Mouse (Mus musculus) right cerebral cortex, postnatal 4 days (tissue): Measurements from ENCODE around the gene Myo1a.
"Not testable (repeated sequence)": the region's sequence is repeated elsewhere in the genome, so short reads cannot be mapped to it uniquely, and the experiment has no call there.

ENCODE experiments used
- DNase-seq: peaks from one replicate; pipeline ENCODE4 v3.0.0-alpha.2; 2022

Myo1a gene

DNA sequence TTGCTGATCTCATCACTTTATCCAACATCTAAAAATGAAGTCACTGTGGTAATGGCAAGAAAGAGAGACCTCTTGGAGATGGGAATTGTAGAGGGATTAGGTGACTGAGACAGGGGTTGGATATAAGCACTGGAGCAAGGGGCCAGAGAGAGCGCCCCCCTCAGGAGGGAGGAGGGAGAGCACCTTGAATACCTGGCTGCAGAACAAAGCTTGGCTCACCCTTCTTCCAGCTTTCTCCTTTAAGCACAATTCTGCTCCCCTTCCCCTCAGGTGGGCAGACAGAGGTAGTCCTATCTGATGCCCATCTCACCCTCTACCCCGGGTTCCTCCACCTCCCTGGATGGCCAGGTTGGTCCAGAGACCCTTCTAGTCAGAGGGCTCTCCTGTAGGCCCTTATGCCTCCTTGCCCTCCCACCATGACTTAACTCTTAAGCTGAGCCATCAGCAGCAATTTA, at the start of gene Myo1a:
Gene Myo1a, plus strand, starts transcription at position 405 of the 455 bp plus-strand sequence.
- DNase-seq, result no peak

DNA sequence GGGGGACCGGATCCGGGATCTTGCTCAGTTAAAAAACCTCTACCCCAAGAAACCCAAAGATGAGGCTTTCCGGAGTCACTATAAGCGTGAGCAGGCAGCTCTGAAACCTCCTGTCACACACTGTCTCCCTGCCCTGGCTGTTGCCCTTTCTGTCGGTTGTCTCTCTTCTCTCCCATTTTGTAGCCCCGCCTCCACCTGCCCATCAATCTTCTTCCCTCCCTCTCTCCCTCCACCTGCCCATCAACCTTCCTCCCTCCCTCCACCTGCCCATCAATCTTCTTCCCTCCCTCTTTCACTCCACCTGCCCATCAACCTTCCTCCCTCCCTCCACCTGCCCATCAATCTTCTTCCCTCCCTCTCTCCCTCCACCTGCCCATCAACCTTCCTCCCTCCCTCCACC, 47.4 kb upstream of the Myo1a start:
- DNase-seq, result not testable (repeated sequence)

DNA sequence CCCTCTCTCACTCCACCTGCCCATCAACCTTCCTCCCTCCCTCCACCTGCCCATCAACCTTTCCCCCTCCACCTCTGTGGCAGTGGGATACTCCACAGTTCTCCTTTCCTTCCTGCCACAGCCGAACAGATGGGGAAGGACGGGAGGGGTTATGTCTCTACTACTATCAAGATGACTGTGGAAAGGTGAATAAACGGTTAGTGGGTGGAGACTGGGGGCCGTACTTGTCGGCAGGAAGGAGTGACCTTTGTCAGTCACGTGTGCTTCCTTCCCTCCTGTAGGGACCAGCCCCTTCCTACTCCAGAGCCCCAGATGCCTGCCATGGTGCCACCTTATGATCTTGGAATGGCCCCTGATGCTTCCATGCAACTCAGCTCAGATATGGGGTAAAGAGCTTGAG, 46.9 kb upstream of the Myo1a start:
- DNase-seq, result no peak

DNA sequence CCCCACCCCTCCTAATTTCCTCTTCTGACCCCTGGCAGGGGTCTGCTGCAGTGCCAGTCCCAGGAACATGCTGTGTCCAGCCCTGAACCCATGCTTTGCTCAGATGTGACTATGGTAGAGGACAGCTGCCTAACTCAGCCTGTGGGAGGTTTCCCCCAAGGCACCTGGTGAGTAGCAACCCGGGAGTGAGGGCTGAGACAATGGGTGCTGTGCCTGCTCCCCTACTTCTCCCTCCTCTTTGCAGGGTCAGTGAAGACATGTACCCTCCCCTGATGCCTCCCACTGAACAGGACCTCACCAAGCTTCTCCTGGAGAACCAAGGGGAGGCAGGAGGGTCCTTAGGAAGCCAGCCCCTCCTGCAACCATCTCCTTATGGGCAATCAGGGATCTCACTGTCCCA, 45.4 kb upstream of the Myo1a start:
- DNase-seq, result no peak

DNA sequence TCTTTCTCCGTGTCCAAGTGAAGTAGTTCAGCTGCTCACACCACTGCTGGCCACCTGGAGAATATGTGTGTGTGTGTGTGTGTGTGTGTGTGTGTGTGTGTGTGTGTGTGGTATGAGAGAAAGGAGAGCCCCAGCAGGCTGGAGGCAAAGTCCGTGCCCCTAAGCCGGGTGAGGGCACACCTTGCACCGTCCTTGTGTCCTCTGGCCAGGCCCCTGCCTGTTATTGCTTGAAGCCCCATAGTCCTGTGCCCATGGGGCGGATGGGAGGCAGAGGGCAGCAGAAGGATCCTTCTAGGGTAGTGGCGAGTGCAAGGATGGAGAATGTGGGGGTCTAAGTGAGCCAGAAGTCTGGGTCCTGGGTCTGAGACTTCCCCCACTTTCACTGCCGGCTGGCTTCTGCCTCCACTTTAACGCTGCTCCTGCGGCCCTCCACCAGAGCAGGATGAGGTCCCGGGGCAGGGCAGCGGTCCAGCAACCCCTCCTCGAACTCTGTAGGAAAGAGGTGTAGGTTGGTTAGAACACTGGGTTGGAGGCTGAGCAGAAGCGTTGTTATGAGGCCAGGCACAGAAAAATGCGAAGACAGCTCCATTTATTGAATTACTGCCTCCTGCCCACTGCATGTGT, 43.6 kb upstream of the Myo1a start:
- DNase-seq, result no peak

DNA sequence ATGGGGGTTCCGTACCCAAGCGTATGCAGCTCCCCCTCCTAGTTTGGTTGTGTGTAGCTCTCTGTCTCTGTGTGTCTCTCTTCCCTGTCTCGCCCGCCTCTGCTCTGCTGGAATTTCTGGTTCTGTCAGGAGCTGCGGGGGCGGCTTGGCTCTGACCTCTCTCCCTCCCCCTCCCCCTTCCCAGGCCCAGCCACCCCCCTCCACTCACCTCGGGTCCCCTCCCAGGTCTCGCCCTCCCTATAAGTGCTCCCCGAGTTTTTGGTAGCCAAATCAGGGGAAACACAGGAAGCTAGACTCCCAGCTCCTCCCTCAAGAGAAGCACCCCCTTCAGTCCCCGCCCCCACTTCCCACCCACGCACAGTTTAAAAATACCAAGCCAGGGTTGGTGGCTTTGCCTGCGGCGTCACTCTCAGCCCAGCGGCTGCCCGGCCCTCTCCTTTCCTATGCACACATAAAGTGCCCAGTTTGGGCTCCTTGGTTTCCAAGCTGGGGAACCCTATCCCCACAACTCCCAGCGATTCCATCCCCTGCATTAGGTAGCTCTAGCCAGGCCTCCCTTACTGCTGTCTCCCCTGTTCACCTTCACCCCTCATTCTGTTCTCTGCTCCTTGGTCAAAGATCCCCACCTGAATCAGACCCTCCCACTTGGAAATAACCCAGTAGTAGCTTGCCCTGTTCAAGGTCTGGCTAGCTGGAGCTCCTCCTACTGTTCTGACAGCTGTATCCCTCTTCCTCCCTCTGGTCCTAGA, 42.9 kb upstream of the Myo1a start:
- peak; percentile 60 for DNase-seq

DNA sequence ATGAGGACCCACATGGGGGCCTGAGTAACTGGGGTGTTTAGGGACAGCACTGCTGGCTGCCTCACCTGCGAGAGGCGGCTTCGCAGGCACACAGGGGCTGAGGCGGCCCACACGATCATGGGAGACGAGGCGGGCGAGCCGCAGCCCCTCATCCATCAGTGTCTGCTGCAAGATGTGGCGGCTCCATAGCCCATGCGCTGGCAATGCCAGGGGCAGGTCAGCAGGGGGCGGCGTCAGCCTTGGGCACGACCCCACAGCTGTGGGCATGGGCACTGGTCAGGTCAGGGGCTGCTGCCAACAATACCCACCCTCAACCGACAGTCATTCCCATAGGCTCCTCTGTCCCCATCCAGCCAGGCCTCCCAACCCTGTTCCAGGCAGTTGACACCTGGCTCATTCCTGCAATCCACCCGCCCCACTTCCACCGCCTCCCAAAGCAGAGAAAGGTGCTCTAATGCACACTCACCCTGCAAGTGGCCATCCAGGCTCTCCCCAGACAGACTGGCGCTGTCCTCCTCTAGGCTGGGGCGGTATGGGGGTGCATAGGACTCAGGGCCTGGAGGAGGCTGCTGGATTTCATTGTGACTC, 42.2 kb upstream of the Myo1a start:
- DNase-seq, result no peak

DNA sequence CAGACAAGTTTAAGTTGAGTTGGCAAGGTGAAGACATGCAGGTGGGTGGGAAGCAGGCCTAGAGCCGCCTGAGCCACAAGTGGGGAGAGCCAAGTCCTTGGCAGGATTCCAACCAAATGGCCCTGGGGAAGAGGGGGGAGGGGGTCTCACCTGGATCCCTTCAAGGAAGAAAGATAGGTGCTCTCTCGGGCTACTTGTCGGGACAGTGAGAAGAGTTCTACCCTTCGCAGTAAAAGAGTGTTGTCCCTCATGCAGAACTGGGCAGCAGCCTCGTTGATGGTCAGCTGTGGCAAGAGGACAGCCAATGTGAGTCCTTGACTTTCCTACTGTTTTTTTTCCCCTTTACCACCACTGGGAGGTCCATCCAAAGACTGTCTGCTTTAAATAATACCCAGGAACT, 41.4 kb upstream of the Myo1a start:
- no peak for DNase-seq

DNA sequence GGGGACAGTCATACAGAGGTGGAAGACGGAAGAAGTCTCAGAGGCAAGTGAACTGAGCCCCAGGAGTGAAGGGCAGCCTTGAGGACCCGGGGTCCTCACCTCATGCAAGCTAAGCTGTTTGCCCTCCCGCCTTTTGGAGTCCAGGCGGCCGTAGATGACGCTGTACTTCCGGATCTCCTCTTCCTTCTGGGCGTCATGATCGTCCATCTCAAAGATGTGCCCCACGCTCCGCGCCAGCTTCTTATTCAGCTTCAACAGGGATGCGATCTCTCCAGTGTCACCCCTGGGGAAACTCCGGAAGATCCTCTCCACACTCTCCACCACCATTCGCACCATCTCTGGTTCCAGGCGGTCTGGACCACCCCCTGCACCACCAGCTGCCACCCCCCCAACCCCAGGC, 40.8 kb upstream of the Myo1a start:
- no peak for DNase-seq

DNA sequence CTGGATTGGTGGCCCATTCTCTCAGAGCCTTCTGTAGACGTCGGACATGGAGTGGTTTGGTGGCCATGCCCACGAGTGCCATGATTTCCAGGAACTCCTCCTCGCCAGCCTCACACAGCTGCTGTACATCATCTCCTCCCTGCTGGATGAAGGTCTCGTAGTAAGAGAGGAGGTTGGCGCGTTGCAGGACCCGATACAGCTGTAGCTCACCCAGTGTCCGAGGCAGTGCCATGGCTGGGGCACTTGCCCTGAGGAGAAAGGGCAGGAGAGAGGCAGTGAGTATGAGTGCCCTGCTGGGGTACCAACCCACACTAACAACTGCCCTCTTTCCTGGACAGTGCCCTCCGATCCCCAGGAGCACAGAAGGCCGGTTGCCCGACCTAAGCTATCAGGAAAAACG, 40.1 kb upstream of the Myo1a start:
- no peak for DNase-seq

DNA sequence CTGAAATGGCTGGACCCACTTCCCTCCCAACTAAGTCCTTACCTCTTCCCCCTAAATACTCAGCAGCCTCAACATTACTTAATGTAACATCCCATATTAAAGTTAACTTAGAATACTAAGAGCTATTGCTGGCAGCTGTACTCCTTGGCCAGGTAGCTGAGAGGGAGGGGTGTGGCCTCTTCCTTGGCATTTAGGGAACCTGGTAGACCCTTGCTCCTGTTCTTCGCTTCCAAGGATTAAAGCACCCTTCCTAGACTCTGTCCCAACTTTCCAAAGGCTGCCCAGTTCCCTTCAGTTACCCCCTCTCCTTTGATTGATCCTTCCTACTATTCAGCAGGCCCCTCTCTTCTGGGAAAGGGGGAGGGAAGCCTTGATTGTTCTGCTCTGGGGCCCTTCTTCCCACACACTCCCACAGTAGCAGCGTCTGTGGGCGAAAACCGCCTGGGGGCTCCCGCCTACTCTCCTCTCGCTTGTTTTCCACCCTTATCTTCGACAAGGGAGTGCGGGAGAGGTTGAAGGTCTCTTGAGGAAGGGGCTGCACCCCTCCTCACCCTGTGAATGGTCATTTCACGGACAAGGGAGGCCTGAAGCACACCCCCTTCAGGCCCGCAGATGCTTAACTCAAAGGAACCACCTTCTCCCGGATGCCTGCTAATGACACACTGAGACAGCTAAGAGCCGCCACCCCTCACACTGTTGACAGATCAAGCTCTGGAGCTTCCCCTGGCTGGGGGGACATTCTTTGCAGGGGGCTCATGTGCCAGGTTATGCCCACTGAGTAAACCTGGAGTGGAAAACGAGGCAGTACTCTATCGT, 39.4 kb upstream of the Myo1a start:
- DNase-seq, result no peak

DNA sequence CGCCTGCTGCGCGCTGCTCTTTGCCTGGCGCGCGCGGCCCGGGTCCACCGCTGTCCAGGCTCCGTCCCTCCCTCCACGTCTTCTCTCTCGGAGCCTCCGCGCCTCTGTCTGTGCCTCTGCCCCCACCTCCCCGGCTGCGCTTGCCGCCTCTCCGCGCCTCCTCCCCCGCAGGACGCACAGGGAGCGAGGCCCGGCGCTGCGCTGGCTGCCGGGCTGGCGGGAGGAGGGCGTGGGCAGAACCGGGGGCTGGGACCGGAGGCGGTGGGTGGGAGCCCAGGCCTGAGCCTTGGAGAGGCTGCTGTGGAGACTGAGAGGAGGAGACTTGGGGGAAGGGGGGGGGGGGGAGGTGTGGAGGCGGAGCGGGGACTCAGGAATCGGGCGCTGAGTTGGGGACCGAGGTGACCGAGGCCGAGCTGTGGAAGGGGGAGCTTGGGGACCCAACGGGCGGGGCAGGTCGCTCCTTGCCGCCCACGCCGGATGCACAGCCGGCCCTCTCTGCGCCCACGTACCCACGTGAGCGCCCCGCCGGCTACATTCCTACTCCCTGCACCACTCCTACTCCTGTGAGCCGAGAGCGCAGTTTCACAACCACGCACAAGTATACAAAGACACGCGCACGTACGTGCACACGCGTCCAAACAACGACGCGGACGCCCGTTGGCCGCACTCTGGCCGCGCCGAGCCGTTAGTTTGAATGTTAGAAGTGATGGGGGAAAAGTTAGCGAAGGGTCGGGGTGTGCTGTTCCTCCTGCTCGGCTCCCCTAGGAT, 38.3 kb upstream of the Myo1a start, which contains the start of gene Nemp1:
Gene Nemp1, plus strand, starts transcription at position 401 of the 768 bp plus-strand sequence.
- peak; percentile 58 for DNase-seq

DNA sequence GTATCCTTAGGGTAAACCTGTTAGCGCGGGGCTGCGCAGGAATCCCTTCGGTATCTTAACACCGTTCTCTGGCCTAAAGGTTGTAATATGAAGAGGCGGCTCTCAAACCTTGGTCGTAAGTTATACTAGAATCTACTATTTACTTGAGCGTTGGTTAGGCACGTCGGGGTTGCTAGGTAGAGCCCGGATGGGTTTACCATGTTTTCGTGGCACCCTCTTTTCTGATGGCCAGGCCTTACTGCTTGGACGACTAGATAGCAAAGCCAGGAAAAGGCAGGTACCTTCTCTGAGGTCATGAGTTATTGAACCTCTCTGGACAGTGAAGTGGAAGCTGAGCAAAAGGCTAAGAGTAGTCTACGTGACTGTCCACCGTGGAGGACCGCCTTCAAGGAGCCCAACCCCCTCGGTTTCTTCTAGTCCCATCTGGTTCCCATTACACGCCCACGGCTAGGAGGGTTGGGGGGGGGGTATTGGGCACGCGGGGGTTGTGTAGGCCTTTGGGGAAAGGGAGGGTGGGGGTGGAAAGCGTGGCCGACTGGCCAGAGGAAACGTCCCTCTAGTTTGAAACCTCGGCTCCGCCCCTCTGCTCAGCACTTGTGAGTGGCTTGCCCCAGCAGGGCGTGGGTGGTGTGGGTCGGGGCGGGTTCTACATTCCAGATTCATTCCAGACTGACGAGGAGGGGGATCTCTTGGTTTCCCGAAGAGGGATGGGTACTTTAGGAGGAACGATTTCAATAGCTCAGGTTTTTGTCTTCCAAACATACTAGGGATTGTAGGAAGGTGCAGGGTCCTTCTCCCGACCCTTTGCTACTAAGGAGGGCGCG, 37.5 kb upstream of the Myo1a start:
- peak; percentile 59 for DNase-seq

DNA sequence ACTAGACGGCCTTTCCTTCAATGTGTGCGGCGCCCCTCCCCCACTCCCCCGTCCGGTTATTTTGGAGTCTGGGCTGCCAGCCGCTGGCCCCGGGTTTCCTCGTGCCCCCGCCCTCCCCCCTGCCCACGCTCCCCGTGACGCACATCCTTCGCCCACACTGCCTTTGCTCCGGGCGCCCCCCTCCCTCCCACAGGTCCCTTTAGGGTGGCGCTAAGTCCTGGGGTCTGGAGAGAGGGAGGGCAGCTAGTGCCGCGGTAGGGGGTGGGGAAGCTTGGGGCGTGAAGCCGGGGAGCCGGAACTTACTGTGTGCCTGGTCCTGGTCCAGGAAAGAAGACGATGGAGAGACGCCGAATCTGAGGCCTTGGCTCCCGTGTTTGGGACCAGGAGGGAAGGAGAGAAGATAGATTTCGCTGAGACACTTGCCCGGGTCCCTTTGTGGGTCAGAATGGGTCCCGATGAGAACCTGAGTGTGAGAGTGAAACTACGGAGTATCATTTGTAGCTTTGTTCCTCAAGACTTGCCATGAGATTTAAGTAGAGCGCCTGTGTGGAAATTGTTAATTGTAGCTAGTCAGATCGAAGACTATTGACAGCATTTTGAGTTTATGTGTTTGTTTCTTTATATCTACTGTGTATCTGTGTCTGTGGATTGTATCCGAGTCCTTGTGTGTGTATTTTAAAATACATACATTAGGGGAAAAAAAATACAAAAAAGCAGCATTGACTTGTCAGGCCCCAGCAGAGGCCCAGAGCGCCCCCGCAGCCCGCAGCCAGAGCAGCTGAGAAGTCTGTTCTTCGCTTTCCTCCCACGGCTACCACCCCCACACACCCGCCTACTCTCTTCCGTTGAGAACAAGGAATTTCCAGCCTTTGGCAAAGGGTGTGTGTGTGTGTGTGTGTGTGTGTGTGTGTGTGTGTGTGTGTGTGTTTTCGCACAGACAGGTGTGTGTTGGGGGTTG, 36.6 kb upstream of the Myo1a start, which contains the start of gene Nab2:
Gene Nab2, minus strand, starts transcription at position 476 of the 958 bp plus-strand sequence.
- peak; percentile 70 for DNase-seq

DNA sequence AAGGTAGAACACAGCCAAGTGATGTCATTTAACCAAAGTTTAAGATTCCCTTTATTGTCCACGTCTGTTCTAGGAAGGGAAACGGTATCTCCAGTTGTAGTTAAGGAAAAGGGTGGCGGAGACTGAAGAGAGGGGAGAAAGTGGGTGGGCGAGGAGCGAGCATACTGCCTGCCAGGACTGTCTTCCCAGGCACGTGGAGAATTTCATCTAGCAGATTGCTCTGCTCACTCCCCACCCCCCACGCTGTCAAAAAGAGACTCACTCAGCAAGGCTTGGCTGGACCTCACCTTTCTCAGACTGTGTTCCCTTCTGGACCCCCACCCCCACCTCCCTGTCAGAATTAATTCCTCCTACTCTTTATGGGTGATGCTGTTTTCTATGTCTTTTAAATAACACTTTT, 35.8 kb upstream of the Myo1a start:
- DNase-seq, result peak; percentile 56

DNA sequence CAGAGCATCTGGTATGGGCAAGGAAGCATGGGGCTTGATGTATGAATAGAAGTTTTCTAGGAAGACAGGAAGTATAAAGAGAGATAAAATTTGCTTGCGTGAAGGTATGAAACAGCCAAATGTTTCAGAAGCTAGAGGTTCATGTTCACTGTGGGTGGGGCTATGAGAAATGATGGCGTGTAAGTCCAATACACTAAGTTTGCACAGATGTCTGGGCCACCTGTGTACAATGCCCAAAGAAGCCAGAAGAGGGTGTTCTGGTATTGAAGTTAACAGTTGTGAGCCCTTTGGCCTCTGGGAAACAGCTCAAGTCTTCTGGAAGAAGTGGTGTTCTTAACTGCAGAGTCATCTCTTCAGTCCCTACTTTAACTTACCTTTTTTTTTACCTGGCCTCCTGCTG, 34.8 kb upstream of the Myo1a start:
- DNase-seq, result no peak

DNA sequence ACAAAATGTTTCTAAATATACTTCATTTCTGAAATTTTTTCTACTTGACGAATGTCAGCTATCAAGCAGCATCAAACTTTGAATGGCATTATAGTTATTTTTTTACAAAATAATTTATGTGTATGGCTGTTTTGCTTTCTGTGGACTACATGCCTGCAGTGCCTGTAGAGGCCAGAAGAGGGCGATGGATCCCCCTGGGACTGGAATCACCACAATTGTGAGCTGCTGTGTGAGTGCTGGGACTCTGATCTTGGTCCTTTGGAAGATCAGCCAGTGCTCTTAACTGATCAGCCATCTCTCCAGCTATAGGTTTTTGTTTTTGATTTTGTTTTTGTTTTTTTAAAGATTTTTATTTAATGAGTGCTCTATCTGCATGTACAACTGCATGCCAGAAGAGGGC, 33.7 kb upstream of the Myo1a start:
- DNase-seq, result no peak

DNA sequence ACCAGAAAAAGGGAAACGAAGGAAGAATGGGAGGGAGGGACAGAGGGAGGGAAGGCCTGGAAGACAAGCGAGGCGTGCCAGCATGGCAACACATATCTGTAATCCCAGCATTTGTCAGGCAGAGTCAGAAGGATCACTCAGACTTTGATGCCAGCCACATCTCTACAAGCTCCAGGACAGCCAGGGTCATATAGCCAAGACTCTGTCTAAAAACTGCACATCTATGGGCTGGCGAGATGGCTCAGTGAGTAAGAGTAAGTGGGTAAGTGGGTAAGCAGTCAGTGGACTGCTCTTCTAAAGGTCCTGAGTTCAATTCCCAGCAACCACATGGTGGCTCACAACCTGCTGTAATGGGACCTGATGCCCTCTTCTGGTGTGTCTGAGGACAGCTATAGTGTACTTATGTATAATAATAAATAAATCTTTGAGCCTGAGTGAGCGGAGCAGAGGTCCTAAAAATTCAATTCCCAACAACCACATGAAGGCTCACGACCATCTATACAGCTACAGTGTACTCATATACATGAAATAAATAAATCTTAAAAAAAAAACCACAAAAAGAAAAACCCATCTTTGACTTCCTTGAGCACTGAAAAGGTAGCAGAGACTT, 30.8 kb upstream of the Myo1a start:
- no peak for DNase-seq

DNA sequence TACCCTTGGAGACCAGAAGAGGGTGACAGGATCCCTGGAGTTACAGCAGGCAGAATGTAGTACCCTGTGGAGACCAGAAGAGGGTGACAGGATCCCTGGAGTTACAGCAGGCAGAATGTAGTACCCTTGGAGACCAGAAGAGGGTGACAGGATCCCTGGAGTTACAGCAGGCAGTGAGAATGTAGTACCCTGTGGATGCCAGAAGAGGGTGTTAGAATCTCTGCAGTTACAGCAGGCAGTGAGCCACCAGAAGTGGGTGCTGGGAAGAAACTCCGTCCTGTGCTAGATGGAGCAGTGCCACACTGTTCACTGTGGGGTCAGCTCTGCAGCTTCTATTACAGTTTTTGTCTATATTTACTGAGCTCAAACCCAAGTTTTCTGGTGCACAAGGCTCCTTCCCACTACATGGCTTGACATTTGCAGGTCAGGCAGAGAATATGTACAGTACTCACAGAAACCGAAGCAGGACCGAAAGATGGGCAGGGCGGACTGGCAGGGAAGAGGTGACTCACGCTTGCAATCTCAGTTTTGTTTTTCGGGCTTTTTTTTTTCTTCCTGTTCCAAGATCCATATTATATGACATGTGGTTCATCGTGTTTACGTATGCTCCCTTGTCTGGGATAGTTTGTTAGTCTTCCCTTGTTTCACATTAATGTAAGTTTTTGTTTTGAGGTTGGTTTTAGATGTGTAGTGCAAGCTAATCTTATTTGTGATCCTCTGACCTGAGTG, 30.0 kb upstream of the Myo1a start:
- DNase-seq, result peak; percentile 67
